ENCODE assay signal across 8 mouse cellular contexts in genomic region chr9:21752252-21752792, GRCm38 (mm10). TPM values are rescaled to one million over a fixed set of nuclear protein-coding genes. Genes with fewer than 3 reads are reported as not detected.
DNase-seq lines count a peak whose midpoint lies in the region; ATAC-seq and TF ChIP-seq lines count a peak whose summit lies in the region.

No protein-coding gene starts in this region.

- peak overlapping the region; percentile 50 for H3K27ac ChIP-seq in hindbrain, embryonic 12.5 days
- no peak overlapping the region for H3K27ac ChIP-seq in hindbrain, embryonic 11.5 days (ENCODE audit: low read depth, low read length)
- peak overlapping the region; percentile 78 for H3K27ac ChIP-seq in heart, embryonic 13.5 days (replicated peaks)
- H3K27ac ChIP-seq in forebrain, embryonic 16.5 days (ENCODE audit: low read length): no peak overlapping the region
- no peak overlapping the region for H3K27ac ChIP-seq in hindbrain, postnatal 0 days

- DNase-seq in hindbrain, embryonic 11.5 days (ENCODE audit: low spot score): no peak
- peak; percentile 70 for DNase-seq in brain, adult 2 months (ENCODE audit: low read depth, low spot score)
- DNase-seq in kidney, postnatal 4 days: peak; percentile 78 to 85
- peak; percentile 51 for DNase-seq in ovary, postnatal 14 days (ENCODE audit: low spot score)
- DNase-seq in hindbrain, postnatal 0 days (ENCODE audit: low spot score): no peak

- WGBS in hindbrain, embryonic 12.5 days: 58% methylated on average over 10 of the region's 10 CpGs
- WGBS in hindbrain, embryonic 11.5 days: 57% methylated on average over 10 of the region's 10 CpGs
- 25% methylated on average over 10 of the region's 10 CpGs for WGBS in heart, embryonic 13.5 days
- WGBS in forebrain, embryonic 16.5 days: 66% methylated on average over 10 of the region's 10 CpGs
- 57% methylated on average over 10 of the region's 10 CpGs for WGBS in hindbrain, postnatal 0 days

- H3K9ac ChIP-seq in hindbrain, embryonic 12.5 days: no peak overlapping the region
- no peak overlapping the region for H3K9ac ChIP-seq in hindbrain, embryonic 11.5 days (ENCODE audit: low read depth, low read length)
- peak overlapping the region; percentile 48; the same call in 1 of the 2 replicates for H3K9ac ChIP-seq in heart, embryonic 13.5 days
- H3K9ac ChIP-seq in forebrain, embryonic 16.5 days (replicated peaks; ENCODE audit: low read depth, low read length): no peak overlapping the region
- H3K9ac ChIP-seq in hindbrain, postnatal 0 days (replicated peaks; ENCODE audit: low read length): no peak overlapping the region

- ATAC-seq in hindbrain, embryonic 12.5 days (ENCODE audit: low FRiP score): no peak
- ATAC-seq in hindbrain, embryonic 11.5 days (ENCODE audit: low FRiP score): no peak
- no peak for ATAC-seq in heart, embryonic 13.5 days (ENCODE audit: extremely low read depth, insufficient number of reproducible peaks, low FRiP score, low TSS enrichment)
- no peak for ATAC-seq in forebrain, embryonic 16.5 days
- ATAC-seq in hindbrain, postnatal 0 days: no peak

- no peak overlapping the region for H3K4me2 ChIP-seq in hindbrain, embryonic 12.5 days (replicated peaks)
- H3K4me2 ChIP-seq in hindbrain, embryonic 11.5 days (replicated peaks; ENCODE audit: low read depth, low read length): no peak overlapping the region
- peak overlapping the region; percentile 18 for H3K4me2 ChIP-seq in heart, embryonic 13.5 days
- H3K4me2 ChIP-seq in forebrain, embryonic 16.5 days (ENCODE audit: low read length): no peak overlapping the region
- no peak overlapping the region for H3K4me2 ChIP-seq in hindbrain, postnatal 0 days (ENCODE audit: low read depth, low read length)

- H3K4me1 ChIP-seq in hindbrain, embryonic 12.5 days: no peaks in the 10 kb centered on the region
- H3K4me1 ChIP-seq in hindbrain, embryonic 11.5 days (replicated peaks; ENCODE audit: control insufficient read depth, insufficient read depth, low read length): no peaks in the 10 kb centered on the region
- H3K4me1 ChIP-seq in heart, embryonic 13.5 days: peaks cover 69% of the 10 kb centered on the region
- peaks cover 7% of the 10 kb centered on the region for H3K4me1 ChIP-seq in forebrain, embryonic 16.5 days (replicated peaks; ENCODE audit: control insufficient read depth, insufficient read depth, low read length)
- H3K4me1 ChIP-seq in hindbrain, postnatal 0 days (ENCODE audit: insufficient read depth, low read length): no peaks in the 10 kb centered on the region

- peaks cover 57% of the 10 kb centered on the region for H3K36me3 ChIP-seq in hindbrain, embryonic 12.5 days
- H3K36me3 ChIP-seq in hindbrain, embryonic 11.5 days (ENCODE audit: control insufficient read depth, insufficient read depth, low read length): peaks cover 8% of the 10 kb centered on the region
- peaks cover 45% of the 10 kb centered on the region for H3K36me3 ChIP-seq in heart, embryonic 13.5 days
- H3K36me3 ChIP-seq in forebrain, embryonic 16.5 days (ENCODE audit: control insufficient read depth, insufficient read depth): peaks cover 11% of the 10 kb centered on the region; the same call in 1 of the 2 replicates
- H3K36me3 ChIP-seq in hindbrain, postnatal 0 days (ENCODE audit: insufficient read depth, low read length): peaks cover 20% of the 10 kb centered on the region

- no peaks in the 10 kb centered on the region for H3K9me3 ChIP-seq in hindbrain, embryonic 12.5 days (replicated peaks)
- H3K9me3 ChIP-seq in hindbrain, embryonic 11.5 days (ENCODE audit: control insufficient read depth, low read length): no peaks in the 10 kb centered on the region
- H3K9me3 ChIP-seq in heart, embryonic 13.5 days: no peaks in the 10 kb centered on the region
- no peaks in the 10 kb centered on the region for H3K9me3 ChIP-seq in forebrain, embryonic 16.5 days (ENCODE audit: control insufficient read depth, low read length)
- H3K9me3 ChIP-seq in hindbrain, postnatal 0 days (ENCODE audit: low read length): no peaks in the 10 kb centered on the region

- no peak overlapping the region for H3K4me3 ChIP-seq in hindbrain, embryonic 12.5 days
- no peak overlapping the region for H3K4me3 ChIP-seq in hindbrain, embryonic 11.5 days (ENCODE audit: low read depth, low read length)
- H3K4me3 ChIP-seq in heart, embryonic 13.5 days: no peak overlapping the region
- H3K4me3 ChIP-seq in forebrain, embryonic 16.5 days (replicated peaks; ENCODE audit: low read length): no peak overlapping the region
- no peak overlapping the region for H3K4me3 ChIP-seq in hindbrain, postnatal 0 days (ENCODE audit: low read length)

- H3K27me3 ChIP-seq in hindbrain, embryonic 12.5 days: no peaks in the 10 kb centered on the region
- no peaks in the 10 kb centered on the region for H3K27me3 ChIP-seq in hindbrain, embryonic 11.5 days (ENCODE audit: control insufficient read depth, insufficient read depth, low read length)
- H3K27me3 ChIP-seq in heart, embryonic 13.5 days (replicated peaks): no peaks in the 10 kb centered on the region
- H3K27me3 ChIP-seq in forebrain, embryonic 16.5 days (replicated peaks; ENCODE audit: control insufficient read depth, insufficient read depth, low read length): no peaks in the 10 kb centered on the region
- H3K27me3 ChIP-seq in hindbrain, postnatal 0 days (ENCODE audit: insufficient read depth, low read length): no peaks in the 10 kb centered on the region

- TF ChIP-seq CTCF in hindbrain, postnatal 0 days (IDR thresholded peaks at IDR 0.05; ENCODE audit: low read depth): no peak

RNA-seq across cellular contexts. Expression of gene Spc24, which starts 7.8 kb away (rescaled TPM):
- 61.6 and 68.2 TPM in 2 replicates for polyA plus RNA-seq in hindbrain, embryonic 12.5 days (2016; fragmentation: Nextera tagmentation; extraction: Ambion mirVana)
- polyA plus RNA-seq in hindbrain, embryonic 11.5 days (2014; fragmentation: Nextera tagmentation; extraction: Ambion mirVana): 94.3 and 101 TPM in 2 replicates
- polyA plus RNA-seq in heart, embryonic 13.5 days (2015; fragmentation: Nextera tagmentation; extraction: Ambion mirVana): 84.8 and 96.7 TPM in 2 replicates
- polyA plus RNA-seq in forebrain, embryonic 16.5 days (2015; fragmentation: Nextera tagmentation; extraction: Ambion mirVana): 35.1 and 42.8 TPM in 2 replicates
- total RNA-seq in hindbrain, postnatal 0 days (2014; rRNA removed): 20.3 and 31.1 TPM in 2 replicates
- 26.2 and 27.1 TPM in 2 replicates for polyA plus RNA-seq in hindbrain, postnatal 0 days (2015; fragmentation: Nextera tagmentation; extraction: Ambion mirVana)

RNA-seq across cellular contexts. Expression of gene Ldlr, which starts 29.0 kb away (rescaled TPM):
- polyA plus RNA-seq in hindbrain, embryonic 12.5 days (2016; fragmentation: Nextera tagmentation; extraction: Ambion mirVana): 32.1 and 33.0 TPM in 2 replicates
- polyA plus RNA-seq in hindbrain, embryonic 11.5 days (2014; fragmentation: Nextera tagmentation; extraction: Ambion mirVana): 17.9 and 22.0 TPM in 2 replicates
- 18.9 and 20.4 TPM in 2 replicates for polyA plus RNA-seq in heart, embryonic 13.5 days (2015; fragmentation: Nextera tagmentation; extraction: Ambion mirVana)
- polyA plus RNA-seq in forebrain, embryonic 16.5 days (2015; fragmentation: Nextera tagmentation; extraction: Ambion mirVana): 16.1 and 18.8 TPM in 2 replicates
- total RNA-seq in hindbrain, postnatal 0 days (2014; rRNA removed): 20.6 and 28.4 TPM in 2 replicates
- polyA plus RNA-seq in hindbrain, postnatal 0 days (2015; fragmentation: Nextera tagmentation; extraction: Ambion mirVana): 10.7 and 10.9 TPM in 2 replicates

RNA-seq across cellular contexts. Expression of gene Kank2, which starts 46.2 kb away (rescaled TPM):
- 10.6 and 11.2 TPM in 2 replicates for polyA plus RNA-seq in hindbrain, embryonic 12.5 days (2016; fragmentation: Nextera tagmentation; extraction: Ambion mirVana)
- 4.1 and 4.7 TPM in 2 replicates for polyA plus RNA-seq in hindbrain, embryonic 11.5 days (2014; fragmentation: Nextera tagmentation; extraction: Ambion mirVana)
- 16.0 and 16.9 TPM in 2 replicates for polyA plus RNA-seq in heart, embryonic 13.5 days (2015; fragmentation: Nextera tagmentation; extraction: Ambion mirVana)
- polyA plus RNA-seq in forebrain, embryonic 16.5 days (2015; fragmentation: Nextera tagmentation; extraction: Ambion mirVana): 3.2 and 3.7 TPM in 2 replicates
- total RNA-seq in hindbrain, postnatal 0 days (2014; rRNA removed): 15.6 and 19.1 TPM in 2 replicates
- polyA plus RNA-seq in hindbrain, postnatal 0 days (2015; fragmentation: Nextera tagmentation; extraction: Ambion mirVana): 3.1 and 3.4 TPM in 2 replicates

Comparison
In these comparisons a context has a peak if more than half of its experiments do, and no peak if none do; other contexts are left out.
1. H3K27ac ChIP-seq: peak in hindbrain, embryonic 12.5 days (single experiment) and heart, embryonic 13.5 days (single experiment); none in hindbrain, embryonic 11.5 days (single experiment), forebrain, embryonic 16.5 days (single experiment) and hindbrain, postnatal 0 days (single experiment).
2. DNase-seq: peak in brain, adult 2 months (single experiment), kidney, postnatal 4 days (2 of 2) and ovary, postnatal 14 days (single experiment); none in hindbrain, embryonic 11.5 days (single experiment) and hindbrain, postnatal 0 days (single experiment).